Mouse (Mus musculus): Measurements from ENCODE around the gene Stap1.

The Stap1 gene

DNA sequence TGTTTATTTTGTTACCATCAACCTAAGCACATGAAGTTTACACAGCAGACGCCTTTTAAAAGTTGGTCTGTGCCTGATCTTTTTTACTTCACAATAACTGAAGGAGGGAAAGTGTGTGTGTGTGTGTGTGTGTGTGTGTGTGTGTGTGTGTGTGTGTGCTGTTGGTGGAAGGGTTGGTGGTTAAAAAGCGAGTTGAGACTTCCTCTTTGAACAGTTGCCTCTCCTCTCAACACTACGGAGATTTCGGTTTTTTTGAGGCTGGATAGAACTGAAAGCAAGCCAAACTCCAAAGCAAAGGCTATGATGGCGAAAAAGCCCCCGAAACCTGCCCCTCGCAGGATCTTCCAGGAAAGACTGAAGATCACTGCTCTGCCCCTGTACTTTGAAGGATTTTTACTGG is at the start of gene Stap1:
Stap1 (plus strand) TSS at position 209 of the 400 bp plus-strand sequence.
- no peak for DNase-seq (ENCODE audit: low spot score)

DNA sequence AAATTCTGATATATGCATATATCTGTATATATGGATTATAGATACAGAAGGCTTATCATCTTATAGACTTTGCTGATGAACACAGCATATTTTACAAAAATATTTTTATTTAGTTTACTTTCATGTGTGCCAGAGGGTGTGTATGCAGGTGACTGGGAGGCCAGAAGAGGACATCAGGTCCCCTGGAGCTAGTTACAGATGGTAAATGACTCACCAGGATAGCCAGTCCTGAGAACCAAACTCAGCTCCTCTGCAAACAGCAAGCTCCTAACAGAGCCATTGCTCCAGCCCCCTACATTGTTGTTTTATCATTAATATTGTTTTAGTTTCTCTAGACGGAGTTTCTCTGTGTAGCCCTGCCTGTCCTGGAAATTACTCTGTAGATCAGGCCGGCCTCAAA is 41.7 kb upstream of the Stap1 start:
- no peak for DNase-seq (ENCODE audit: low spot score)

GRCm38 (mm10) chr5:86063501-86063900 is 8.0 kb upstream of the Stap1 start:
- no peak for DNase-seq (ENCODE audit: low spot score)

GRCm38 (mm10) chr5:86065101-86065875 is 6.3 kb upstream of the Stap1 start, which contains the start of gene Cenpc1:
Gene Cenpc1 (minus strand): TSS chr5:86065583.
- peak; percentile 99 for DNase-seq (ENCODE audit: low spot score)

GRCm38 (mm10) chr5:86065876-86066550 is 5.5 kb upstream of the Stap1 start:
- DNase-seq (ENCODE audit: low spot score), result no peak

GRCm38 (mm10) chr5:86066551-86066929 is 5.0 kb upstream of the Stap1 start:
- peak; percentile 80 for DNase-seq (ENCODE audit: low spot score)

- no peak for DNase-seq (ENCODE audit: low spot score)
Measured at GRCm38 (mm10) chr5:86068451-86068850, 3.1 kb upstream of the Stap1 start.

DNA sequence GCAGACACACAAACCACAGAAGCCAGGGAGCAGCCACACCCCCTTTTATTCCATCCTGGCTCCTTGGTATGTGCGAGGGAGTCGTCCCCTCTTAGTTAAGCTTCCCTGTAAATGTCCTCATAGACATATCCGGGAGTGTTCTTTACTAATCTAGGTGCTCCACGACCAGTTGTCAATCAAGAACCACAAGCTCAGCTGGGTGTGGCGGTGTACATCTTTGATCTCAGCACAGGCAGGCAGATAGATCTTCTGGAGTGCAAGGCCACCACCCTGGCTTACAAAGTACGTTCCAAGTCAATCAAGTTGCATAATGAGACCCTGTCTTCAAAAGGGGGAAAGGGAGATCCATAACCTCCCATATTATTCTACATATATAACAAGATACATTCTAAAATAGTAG is 2.4 kb upstream of the Stap1 start:
- DNase-seq (ENCODE audit: low spot score), result no peak

DNA sequence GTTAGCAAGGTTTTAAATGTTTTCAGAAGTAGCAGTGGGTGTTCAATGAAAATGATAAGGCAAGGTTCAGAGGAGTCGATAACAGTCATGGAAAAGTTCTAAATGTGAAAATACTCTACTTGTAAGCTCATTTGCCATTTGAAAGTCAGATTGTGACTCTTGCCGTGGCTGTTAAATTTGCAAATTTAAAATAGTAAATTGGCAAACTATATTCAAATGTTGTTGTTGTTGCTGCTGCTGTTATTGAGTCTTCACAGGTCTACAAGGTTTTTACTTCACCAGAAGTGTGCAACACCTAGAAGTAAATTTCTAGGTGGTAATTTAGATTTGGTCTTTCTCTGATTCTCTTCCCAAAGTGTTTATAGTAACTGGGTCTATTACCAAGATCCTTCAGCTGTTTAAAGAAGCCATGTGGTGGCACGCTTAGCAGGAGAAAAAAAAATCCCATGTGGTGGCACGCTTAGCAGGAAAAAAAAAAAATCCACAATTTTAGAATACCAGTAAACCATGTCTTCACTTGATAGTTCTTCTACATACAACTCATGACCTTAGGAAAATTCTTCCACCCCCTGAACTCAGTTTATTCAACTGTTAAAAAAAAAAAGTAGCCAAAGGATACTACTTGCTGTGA is 1.3 kb downstream of the Stap1 start:
- no peak for DNase-seq (ENCODE audit: low spot score)

DNA sequence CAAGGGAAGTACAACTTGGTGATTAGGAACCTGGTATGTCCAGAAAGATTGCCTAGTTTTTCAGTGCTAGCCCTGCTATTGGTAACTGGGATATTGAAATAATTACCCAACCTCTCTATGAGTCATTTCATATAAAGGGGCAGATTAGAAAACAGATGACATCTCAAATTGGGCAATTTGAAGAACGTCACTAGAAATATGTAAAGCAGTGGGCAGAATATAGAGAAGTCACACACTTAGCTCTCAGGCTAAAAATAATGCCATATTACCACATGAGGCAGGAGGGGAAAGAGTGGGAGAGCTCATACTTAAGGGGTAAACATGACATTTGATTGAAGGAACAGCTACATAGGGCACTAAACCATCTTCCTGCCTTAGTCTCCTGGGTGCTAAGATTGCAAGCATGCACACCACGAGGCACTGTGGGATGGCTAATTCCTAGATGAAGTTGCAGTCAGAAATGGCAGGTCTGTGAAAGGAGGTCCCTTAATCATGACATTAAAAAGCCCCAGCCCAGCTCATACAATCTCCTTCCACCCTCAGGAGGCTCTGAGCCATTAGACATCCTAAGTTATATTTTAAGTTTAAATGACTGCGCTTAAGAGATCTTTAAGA is 7.3 kb downstream of the Stap1 start:
- DNase-seq (ENCODE audit: low spot score), result no peak

DNA sequence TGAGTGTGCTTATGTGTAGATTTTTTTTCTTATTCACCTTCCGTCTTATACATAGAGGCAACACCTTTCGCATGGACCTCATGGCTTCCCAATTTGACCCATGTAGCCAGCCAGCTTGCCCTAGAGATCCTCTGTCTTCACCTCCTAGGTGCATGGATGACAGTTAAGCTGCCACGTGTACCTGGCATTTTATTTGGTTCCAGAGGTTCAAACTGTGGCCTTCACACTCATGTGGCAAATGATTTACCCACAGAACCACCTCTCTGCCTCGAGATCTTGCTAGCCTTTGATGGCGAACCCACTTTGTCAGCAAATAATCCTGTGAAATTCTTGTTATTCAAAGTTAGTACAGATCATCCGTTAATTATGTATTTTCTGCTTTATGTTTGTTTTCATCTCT is 12.4 kb downstream of the Stap1 start:
- DNase-seq (ENCODE audit: low spot score), result no peak

- no peak for DNase-seq (ENCODE audit: low spot score)
Measured at GRCm38 (mm10) chr5:86084979-86085378, 13.4 kb downstream of the Stap1 start.

GRCm38 (mm10) chr5:86086751-86087150 is 15.2 kb downstream of the Stap1 start:
- no peak for DNase-seq (ENCODE audit: low spot score)

DNA sequence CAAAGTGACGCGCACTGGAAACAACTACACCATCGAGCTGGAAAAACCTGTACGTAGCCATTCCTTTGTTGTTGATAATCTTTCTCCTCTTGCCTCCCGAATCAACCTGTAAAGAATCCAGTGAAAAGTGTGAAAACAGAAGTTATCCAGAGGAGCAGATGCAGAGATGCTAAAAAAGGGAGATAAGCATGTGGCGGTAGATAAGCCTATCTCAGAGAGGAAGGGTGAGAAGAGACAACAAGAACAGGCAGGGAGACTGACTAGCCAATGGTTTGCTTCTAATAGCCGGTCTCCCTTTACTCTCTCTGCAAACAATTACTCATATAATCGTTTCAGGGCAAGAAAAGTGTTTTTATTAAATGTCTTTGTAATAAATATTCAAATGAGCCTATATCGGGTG is 23.2 kb downstream of the Stap1 start:
- no peak for DNase-seq (ENCODE audit: low spot score)

- no peak for DNase-seq (ENCODE audit: low spot score)
Measured at GRCm38 (mm10) chr5:86098988-86099387, 27.4 kb downstream of the Stap1 start.

- DNase-seq (ENCODE audit: low spot score), result no peak
Measured at GRCm38 (mm10) chr5:86100621-86101020, 29.1 kb downstream of the Stap1 start.

DNA sequence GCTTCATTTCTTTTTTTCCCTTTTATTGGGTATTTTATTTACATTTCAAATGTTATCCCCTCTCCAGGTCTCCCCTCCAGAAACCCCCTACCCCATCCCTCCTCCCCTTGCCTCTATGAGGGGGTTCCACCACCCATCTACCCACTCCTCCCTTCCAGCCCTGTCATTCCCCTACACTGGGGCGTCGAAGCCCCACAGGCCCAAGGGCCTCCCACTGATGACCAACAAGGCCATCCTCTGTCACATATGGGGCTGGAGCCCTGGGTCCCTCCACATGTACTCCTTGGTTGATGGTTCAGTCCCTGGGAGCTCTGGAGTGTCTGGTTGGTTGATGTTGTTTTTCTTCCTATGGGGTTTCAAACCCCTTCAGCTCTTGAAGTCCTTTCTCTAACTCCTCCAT is 30.6 kb downstream of the Stap1 start:
- no peak for DNase-seq (ENCODE audit: low spot score)

DNA sequence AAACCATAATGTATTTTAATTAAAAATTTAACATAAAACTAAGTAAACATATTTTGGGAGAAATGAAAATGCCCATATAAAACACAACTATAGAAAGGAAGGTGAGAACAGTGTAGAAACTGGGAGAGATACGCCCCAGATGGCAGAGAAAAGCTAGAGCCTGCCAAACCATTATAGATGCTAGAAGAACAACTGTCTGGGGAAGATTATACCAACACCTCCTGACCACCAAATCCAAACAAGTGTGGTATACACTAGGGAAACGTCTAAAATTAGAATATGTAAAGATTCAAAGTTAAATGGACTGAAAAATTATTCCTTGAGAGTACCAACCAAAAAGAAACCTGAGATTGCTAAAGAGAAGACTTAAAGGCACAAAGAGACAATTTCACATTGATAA is 35.1 kb downstream of the Stap1 start:
- DNase-seq (ENCODE audit: low spot score), result no peak

DNA sequence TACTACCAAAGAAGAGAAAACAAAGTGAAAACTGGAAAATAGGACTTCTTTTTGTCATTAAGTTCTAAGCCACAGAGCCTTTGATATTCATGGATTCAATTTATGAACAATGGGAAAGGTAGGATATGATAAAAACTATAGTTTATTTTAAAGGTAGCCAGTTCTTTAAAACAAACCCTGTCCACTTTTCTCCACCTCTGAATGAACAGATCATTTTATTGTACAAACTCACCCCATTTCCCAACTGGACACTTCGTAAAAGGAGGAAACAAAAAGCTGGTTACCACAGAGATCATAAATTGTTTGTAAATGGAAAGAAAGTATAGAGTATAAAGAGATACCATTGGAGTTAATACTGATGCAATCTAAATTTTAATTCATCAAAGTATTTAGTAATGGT is 39.5 kb downstream of the Stap1 start:
- no peak for DNase-seq (ENCODE audit: low spot score)

GRCm38 (mm10) chr5:86113037-86113436 is 41.5 kb downstream of the Stap1 start:
- no peak for DNase-seq (ENCODE audit: low spot score)

GRCm38 (mm10) chr5:86113997-86114396 is 42.5 kb downstream of the Stap1 start:
- DNase-seq (ENCODE audit: low spot score), result no peak

- DNase-seq (ENCODE audit: low spot score), result no peak
Measured at GRCm38 (mm10) chr5:86118457-86119094, 47.0 kb downstream of the Stap1 start.

Measured in yolk sac, embryonic 10.5 days (tissue).